Mouse (Mus musculus) CH12F3 (cell line): Measurements from ENCODE around the gene Olfr1410.

Experiments
- in situ Hi-C: fragments of 300-500 bp; cut with MboI; formaldehyde crosslinking; loops from 2 replicates; pipeline ENCODE4 v1.14.3; 2020; ENCODE audit warnings: low sequenced_read_pairs

Olfr1410 gene

GRCm38 (mm10) chr1:92638736-92639135 is 33.2 kb downstream of the Olfr1410 start:
- in situ Hi-C loops = no loop called here

DNA sequence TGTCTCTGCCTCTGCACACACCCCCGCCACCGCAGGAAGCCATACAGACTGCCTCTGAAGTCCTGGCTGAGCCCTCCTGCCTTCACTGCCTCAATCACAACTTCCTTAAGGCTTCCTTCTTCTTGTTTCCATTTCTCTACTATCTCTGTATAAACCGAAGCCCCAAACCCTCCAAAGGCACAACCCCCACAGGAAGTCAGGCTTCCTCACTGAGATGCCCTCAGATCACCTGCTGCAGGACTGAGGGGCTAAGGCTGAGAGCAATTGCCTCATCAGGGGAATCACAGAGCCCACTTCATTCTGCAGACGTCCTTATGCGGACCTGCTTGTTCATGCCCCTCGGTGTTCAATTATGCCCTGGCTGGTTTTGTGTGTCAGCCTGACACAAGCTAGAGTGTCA is 34.8 kb downstream of the Olfr1410 start:
- in situ Hi-C loops = no loop called here

DNA sequence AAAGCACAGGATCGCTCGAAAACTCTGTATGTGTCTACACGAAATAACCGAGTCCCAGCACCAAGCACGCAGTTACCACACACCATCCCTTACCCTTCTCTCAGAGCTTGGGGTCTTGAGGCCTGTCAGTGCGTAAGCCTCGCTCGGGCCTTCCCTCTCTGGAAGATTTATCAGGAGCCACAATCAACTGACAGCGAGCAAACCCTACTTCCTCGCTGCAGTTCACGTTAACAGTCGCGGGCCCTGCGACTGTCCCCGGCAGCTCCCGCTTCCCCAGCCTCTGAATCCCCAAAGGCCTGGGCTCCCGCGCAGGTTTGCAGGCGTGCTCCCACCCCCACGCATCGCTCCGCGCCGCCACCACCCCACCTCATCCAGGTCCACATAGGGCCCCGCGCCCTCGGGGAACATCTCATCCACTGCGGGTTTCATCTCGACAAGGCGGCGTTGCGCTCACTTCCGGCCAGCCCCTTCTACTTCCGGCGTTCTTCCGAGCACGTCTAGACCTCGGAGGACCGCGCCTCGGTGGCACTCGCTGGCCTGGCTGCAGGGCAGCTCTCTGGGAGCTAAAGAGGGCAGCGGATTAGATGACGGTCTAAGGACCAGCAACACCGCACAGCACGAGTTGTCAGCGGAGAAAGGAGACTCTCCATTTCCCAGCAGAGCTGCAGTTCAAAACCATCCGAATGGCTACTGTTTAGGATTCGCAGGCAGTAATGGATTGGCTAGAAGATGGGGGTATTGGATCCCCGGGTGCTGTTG is 36.1 kb downstream of the Olfr1410 start, which contains the start of gene Cops9:
Cops9 (minus strand) TSS at position 472 of the 759 bp plus-strand sequence.
- in situ Hi-C loops = no loop called here

GRCm38 (mm10) chr1:92643691-92644090 is 38.1 kb downstream of the Olfr1410 start:
- in situ Hi-C loops = no loop called here

- in situ Hi-C loops = no loop called here
Measured at GRCm38 (mm10) chr1:92644916-92645315, 39.3 kb downstream of the Olfr1410 start.

GRCm38 (mm10) chr1:92646111-92646510 is 40.5 kb downstream of the Olfr1410 start:
- in situ Hi-C loops = no loop called here

DNA sequence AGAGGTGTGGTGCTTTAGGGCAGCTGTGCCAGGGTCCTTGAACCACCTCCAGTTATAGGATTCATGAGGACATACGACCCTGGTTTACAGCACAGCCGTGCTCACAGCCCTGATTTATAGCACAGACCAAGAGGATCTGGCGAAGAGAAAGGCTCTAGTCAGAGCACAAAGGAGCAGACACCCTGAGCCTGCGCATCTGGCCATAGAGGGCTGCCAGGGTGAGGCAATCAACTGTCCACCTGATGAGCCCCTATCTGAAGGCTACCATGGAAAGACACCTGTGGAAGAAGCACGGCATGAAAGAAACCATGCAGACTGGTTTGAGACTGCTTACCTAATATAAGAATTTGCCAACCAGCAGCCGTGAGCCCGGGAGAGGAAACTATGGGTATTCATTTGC is 41.0 kb downstream of the Olfr1410 start:
- in situ Hi-C loops = no loop called here

DNA sequence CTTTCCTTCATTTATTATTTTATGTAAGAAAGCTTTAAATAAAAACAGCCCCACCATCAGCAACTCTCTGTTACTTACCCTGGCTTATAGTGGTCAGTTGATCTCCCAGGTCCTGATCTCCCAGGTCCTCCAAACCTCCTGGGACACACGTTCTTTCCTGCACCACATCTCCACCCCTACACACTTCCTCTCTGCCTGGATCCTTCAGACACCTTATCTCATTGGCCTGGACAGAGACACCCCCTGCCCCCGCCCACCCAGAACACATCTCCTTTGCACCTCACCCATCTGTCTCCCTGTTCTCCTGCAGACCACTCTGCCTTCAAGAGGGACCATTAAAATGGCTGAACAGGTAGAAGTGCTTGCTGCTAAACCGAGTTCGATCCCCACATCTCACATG is 41.4 kb downstream of the Olfr1410 start:
- in situ Hi-C loops = no loop called here

- in situ Hi-C loops = no loop called here
Measured at GRCm38 (mm10) chr1:92647752-92648151, 42.2 kb downstream of the Olfr1410 start.

GRCm38 (mm10) chr1:92648197-92648596 is 42.6 kb downstream of the Olfr1410 start:
- in situ Hi-C loops = no loop called here

- in situ Hi-C loops = no loop called here
Measured at GRCm38 (mm10) chr1:92648673-92649072, 43.1 kb downstream of the Olfr1410 start, which contains the start of gene Otos. Gene Otos, minus strand, starts transcription at chr1:92648841.

DNA sequence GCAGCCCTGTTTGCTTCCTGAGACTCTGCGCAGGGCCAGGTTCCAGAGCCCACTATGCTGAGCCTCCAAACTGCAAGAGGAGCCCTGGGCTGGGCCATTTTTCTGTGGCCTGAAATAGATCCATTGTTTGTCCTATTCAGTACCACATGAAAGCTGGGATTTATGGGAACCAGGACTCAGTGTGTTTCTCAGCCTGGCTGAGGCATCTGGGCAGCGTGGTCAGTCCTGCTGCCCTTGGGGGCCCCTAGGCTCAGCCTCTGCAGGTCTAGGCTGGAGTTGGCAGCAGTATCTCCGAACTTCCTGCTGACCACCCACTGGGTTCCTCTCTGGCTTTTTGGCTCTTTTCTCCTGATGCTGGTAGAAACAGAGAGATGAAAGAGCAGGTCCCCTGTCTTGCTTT is 45.9 kb downstream of the Olfr1410 start:
- in situ Hi-C loops = no loop called here

DNA sequence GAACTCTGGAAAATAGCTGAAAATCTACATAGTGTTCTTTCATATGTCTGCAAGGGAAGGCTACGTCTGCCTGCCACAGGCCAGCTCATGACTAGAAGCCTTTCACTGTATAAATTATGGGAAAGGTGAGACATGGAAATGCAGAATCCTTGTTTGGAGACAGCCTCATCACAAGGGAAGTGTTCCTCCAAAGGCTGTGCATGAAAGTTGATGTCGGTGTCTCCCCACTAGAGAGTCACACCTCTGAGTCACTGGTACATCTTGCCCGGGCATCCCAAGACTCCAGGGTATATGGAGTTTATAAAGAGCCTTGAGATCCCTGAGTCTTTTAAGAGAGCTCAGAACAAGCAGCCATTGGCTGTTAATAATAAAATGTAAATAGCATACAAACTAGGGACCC is 47.6 kb downstream of the Olfr1410 start:
- in situ Hi-C loops = no loop called here

DNA sequence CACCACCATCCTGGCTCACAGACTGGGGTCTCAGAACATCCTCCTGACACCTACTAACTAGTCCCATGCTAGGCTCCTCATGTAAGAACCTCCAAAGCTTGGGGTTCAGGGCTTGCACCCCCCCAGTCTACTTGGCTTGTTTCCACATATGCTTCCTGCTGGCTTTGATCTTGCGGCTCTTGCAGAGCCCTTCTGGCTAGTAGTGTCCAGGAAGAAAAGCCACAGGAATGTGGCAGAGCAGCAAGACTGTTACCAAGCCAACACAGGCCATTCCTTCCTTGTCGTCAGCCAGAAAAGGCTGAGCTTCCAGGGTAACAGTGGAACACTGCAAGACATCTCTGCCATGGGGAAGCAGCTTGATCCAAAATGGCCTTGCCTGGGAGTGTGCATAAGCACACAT is 49.1 kb downstream of the Olfr1410 start:
- in situ Hi-C loops = no loop called here

- in situ Hi-C loops = no loop called here
Measured at GRCm38 (mm10) chr1:92657025-92657820, 51.6 kb downstream of the Olfr1410 start.

- in situ Hi-C loops = no loop called here
Measured at GRCm38 (mm10) chr1:92659392-92659791, 53.8 kb downstream of the Olfr1410 start.
